Mouse (Mus musculus) bone marrow macrophage, adult 2 months (primary cell): ENCODE measurements around the gene Rftn1.

ENCODE experiments used
- CTCF ChIP-seq: IDR thresholded peaks from 2 replicates; pipeline ENCODE4 v1.5.1; 2012; ENCODE audit warnings: low read depth, mild to moderate bottlenecking, low read length, moderate library complexity
- POLR2A ChIP-seq: IDR thresholded peaks from 2 replicates; pipeline ENCODE4 v1.6.1; 2012; ENCODE audit warnings: mild to moderate bottlenecking, low read depth, low read length, borderline replicate concordance

- TF ChIP-seq CTCF (no peak), POLR2A (no peak)
Measured at GRCm38 (mm10) chr17:50037416-50037815, 153.1 kb downstream of the Rftn1 start.
